Comparison of ENCODE assay signal across 28 mouse cellular contexts in the genomic region with DNA sequence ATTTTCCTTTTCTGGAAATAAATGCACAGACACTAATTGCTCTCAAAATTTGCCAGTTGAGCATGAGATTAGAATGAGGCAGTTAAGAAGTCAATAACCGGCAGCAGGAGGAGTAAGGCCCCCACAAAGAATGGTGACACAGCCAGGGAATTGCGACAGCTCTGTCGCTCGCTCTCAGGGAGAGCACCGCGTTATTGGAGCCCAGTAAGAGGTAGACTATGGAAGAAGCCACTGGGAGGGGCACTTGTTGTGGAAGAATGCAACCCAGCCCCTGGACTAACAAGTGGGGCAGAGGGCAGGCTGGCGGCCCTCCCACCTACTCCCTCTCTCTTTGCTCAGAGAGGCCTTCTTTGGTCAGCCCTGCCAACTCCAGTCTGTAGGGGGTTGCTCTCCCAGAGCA. TPM values are rescaled to one million over a fixed set of nuclear protein-coding genes. Genes with fewer than 3 reads are reported as not detected.
DNase-seq lines count a peak whose midpoint lies in the region; TF ChIP-seq lines count a peak whose summit lies in the region.
"Had no signal": no experiment of that assay in that cellular context is flagged by ENCODE, and none has a peak within 500 bp of the region (broad histone marks: within the 10 kb centered on the region; RNA-seq: fewer than 3 reads in every experiment).

No protein-coding gene starts in this region.

- intact Hi-C loops in left cerebral cortex, postnatal 14 days (cut with DNase I), result loop anchor here (10.0 kb wide), 1 partner anchor 253 kb away; a partner anchor contains a TSS

- DNase-seq in liver, adult 2 months (ENCODE audit: extremely low read depth, low read depth, low spot score), result peak; percentile 25
- DNase-seq in liver (no peak), adipocyte (ENCODE audit: low spot score) (peak; percentile 83)
- peak; percentile 11 for DNase-seq in retina, embryonic 14.5 days (ENCODE audit: low spot score)
- DNase-seq in retina, postnatal 1 day, result no peak
- DNase-seq in left cerebral cortex, postnatal 14 days (ENCODE audit: low spot score in 2 of 2), result no peak
- DNase-seq in adrenal gland, postnatal 10 days, result no peak
- DNase-seq in frontal cortex, postnatal 36 days (ENCODE audit: low spot score in 2 of 2), result no peak
- DNase-seq: adrenal gland, adult 2 months; adrenal gland, postnatal 25 days; cerebellum, adult 11-12 months; cerebellum, adult 8-10 months; cerebellum, postnatal 10 days; cerebellum, postnatal 36 days; embryo, embryonic 11 days; gastrocnemius, postnatal 25 days; heart, adult 2 months; heart, postnatal 14 days; heart, postnatal 4 days had no signal

- no peaks in the 10 kb centered on the region for H3K4me1 ChIP-seq in liver, adult 2 months (ENCODE audit: control insufficient read depth, insufficient read depth, low read length)

- H3K79me2 ChIP-seq in liver, adult 2 months (ENCODE audit: control insufficient read depth, insufficient read depth, low read length), result peaks cover 3% of the 10 kb centered on the region; the same call in 1 of the 2 replicates

- TF ChIP-seq CTCF in liver, adult 2 months (IDR thresholded peaks at IDR 0.05; ENCODE audit: low read depth, low read length), result no peak

- H3K4me3 ChIP-seq in liver, adult 2 months (ENCODE audit: insufficient read depth, low read depth, low read length), result no peak overlapping the region
- H3K4me3 ChIP-seq: embryonic facial prominence, embryonic 10.5 days; embryonic facial prominence, embryonic 13.5 days; forebrain, embryonic 10.5 days; forebrain, embryonic 13.5 days; heart, adult 2 months; heart, embryonic 10.5 days; heart, embryonic 13.5 days had no signal

- no peak overlapping the region for H3K27ac ChIP-seq in liver, adult 2 months (replicated peaks; ENCODE audit: insufficient read depth, low read depth, low read length)
- H3K27ac ChIP-seq: embryonic facial prominence, embryonic 10.5 days; embryonic facial prominence, embryonic 13.5 days; forebrain, embryonic 10.5 days; forebrain, embryonic 13.5 days; heart, adult 2 months; heart, embryonic 10.5 days; heart, embryonic 13.5 days; hindbrain, embryonic 14.5 days; hindbrain, postnatal 0 days had no signal

- no peaks in the 10 kb centered on the region for H3K27me3 ChIP-seq in liver, adult 2 months (ENCODE audit: control insufficient read depth, insufficient read depth, low read length)
- H3K27me3 ChIP-seq: embryonic facial prominence, embryonic 13.5 days; heart, embryonic 13.5 days; Patski had no signal

- no peaks in the 10 kb centered on the region for H3K36me3 ChIP-seq in liver, adult 2 months (ENCODE audit: control insufficient read depth, insufficient read depth, low read length)
- H3K36me3 ChIP-seq: embryonic facial prominence, embryonic 10.5 days; embryonic facial prominence, embryonic 13.5 days; forebrain, embryonic 10.5 days; heart, embryonic 10.5 days; heart, embryonic 13.5 days had no signal

- 44% methylated on average over 7 of the region's 7 CpGs for WGBS in liver, adult 2 months

- TF ChIP-seq POLR2A in liver, adult 2 months (IDR thresholded peaks at IDR 0.05; ENCODE audit: extremely low read depth, insufficient read depth, low read length), result no peak

- H3K9ac ChIP-seq in liver, adult 2 months (ENCODE audit: low read depth, low read length), result no peak overlapping the region
- H3K9ac ChIP-seq: embryonic facial prominence, embryonic 13.5 days; forebrain, embryonic 13.5 days; heart, embryonic 13.5 days; hindbrain, embryonic 14.5 days had no signal

RNA-seq across cellular contexts. Expression of a gene that starts 4.2 kb away (rescaled TPM):
- 4.8 and 5.7 TPM in 2 replicates for total RNA-seq in liver, adult 2 months (2014; rRNA removed)
- polyA plus RNA-seq in liver, adult 2 months (2012; rRNA removed), result 3.6 and 5.9 TPM in 2 replicates
- total RNA-seq in left cerebral cortex, postnatal 14 days (2021), result 10 to 100 TPM; 18.2 to 21.2 TPM
- total RNA-seq in adrenal gland, postnatal 10 days (2021), result 10 to 100 TPM; 15.5 to 21.7 TPM

RNA-seq across cellular contexts. Expression of a gene that starts 4.5 kb away (rescaled TPM):
- total RNA-seq in liver, adult 2 months (2014; rRNA removed), result 0.13 and 0.46 TPM in 2 replicates
- 0.12 and 0.18 TPM in 2 replicates for polyA plus RNA-seq in liver, adult 2 months (2012; rRNA removed)
- under 1 TPM; 0.68 to 0.80 TPM for total RNA-seq in left cerebral cortex, postnatal 14 days (2021)
- 1 to 10 TPM; 1.4 to 1.7 TPM for total RNA-seq in adrenal gland, postnatal 10 days (2021)
- polyA plus RNA-seq: adrenal gland, adult 2 months had no signal

Comparison
In these comparisons a context has a peak if more than half of its experiments do, and no peak if none do; other contexts are left out.
1. DNase-seq: peak in liver, adult 2 months (single experiment), retina, embryonic 14.5 days (single experiment) and adipocyte (single experiment); none in liver (single experiment), retina, postnatal 1 day (single experiment), left cerebral cortex, postnatal 14 days (0 of 2), adrenal gland, postnatal 10 days (single experiment) and frontal cortex, postnatal 36 days (0 of 2).